10 mouse cellular contexts compared by ENCODE assay signal in the genomic region with DNA sequence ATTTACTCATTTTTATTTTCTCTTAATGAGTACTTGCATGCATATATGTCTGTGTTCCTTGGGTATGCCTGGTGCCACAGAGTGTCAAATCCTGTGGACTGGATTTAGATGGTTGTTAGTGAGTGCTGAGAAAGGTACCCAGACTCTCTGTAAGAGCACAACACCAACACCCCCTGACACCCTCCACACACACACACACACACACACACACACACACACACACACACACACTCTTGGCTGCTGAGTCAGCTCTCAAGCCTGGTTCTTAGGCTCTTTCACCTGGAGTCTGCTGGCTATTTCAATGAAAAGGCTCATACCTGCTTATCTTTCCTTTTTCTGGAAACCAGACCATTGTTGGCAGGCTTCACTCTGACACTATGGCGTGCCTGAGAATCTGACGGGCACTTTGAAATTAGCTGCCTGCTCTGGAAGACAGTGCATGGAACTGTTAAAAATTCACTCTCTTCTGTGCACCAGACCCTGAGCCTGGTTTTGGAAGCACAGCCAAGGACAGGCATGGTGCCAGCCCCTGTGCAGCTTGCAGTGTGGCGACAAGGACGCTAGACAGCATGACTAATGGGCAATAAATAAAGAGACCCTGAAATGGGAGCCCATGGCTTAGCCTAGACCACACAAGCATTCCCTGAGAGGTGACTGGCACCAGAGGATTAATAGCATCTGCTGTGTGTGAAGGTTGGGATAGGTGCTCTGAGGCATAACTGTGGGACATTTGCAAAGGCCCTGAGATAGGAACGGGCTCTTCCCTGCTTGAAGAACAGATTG. TPM values are rescaled to one million over a fixed set of nuclear protein-coding genes. Genes with fewer than 3 reads are reported as not detected.
DNase-seq lines count a peak whose midpoint lies in the region; ATAC-seq and TF ChIP-seq lines count a peak whose summit lies in the region.
"Had no signal": no experiment of that assay in that cellular context is flagged by ENCODE, and none has a peak within 500 bp of the region (broad histone marks: within the 10 kb centered on the region; RNA-seq: fewer than 3 reads in every experiment).

No protein-coding gene starts in this region.

- no peak overlapping the region for H3K4me2 ChIP-seq in heart, postnatal 0 days (ENCODE audit: low read depth, low read length)
- H3K4me2 ChIP-seq in neural tube, embryonic 15.5 days: no peak overlapping the region
- no peak overlapping the region for H3K4me2 ChIP-seq in liver, embryonic 11.5 days

- peak; percentile 81 for ATAC-seq in heart, postnatal 0 days (ENCODE audit: insufficient read depth, low read depth)
- peak; percentile 91 for ATAC-seq in neural tube, embryonic 15.5 days (ENCODE audit: low FRiP score)
- ATAC-seq in liver, embryonic 11.5 days (replicated peaks; ENCODE audit: low FRiP score): no peak

- no peak for TF ChIP-seq CTCF in heart, postnatal 0 days (IDR thresholded peaks at IDR 0.05; ENCODE audit: low read depth)

- no peak for TF ChIP-seq EP300 in heart, postnatal 0 days (IDR thresholded peaks at IDR 0.05; ENCODE audit: low read depth)

- H3K27me3 ChIP-seq in heart, postnatal 0 days (ENCODE audit: control insufficient read depth, insufficient read depth, low read length): no peaks in the 10 kb centered on the region
- peaks cover 5% of the 10 kb centered on the region; the same call in 1 of the 2 replicates for H3K27me3 ChIP-seq in neural tube, embryonic 15.5 days (replicated peaks)
- H3K27me3 ChIP-seq in liver, embryonic 11.5 days (replicated peaks; ENCODE audit: control insufficient read depth, insufficient read depth, low read length): no peaks in the 10 kb centered on the region

- no peaks in the 10 kb centered on the region for H3K9me3 ChIP-seq in heart, postnatal 0 days (replicated peaks; ENCODE audit: control insufficient read depth, low read length)
- H3K9me3 ChIP-seq in neural tube, embryonic 15.5 days (replicated peaks): no peaks in the 10 kb centered on the region
- H3K9me3 ChIP-seq in liver, embryonic 11.5 days (ENCODE audit: control insufficient read depth, low read length): no peaks in the 10 kb centered on the region

- peaks cover 11% of the 10 kb centered on the region for H3K4me1 ChIP-seq in heart, postnatal 0 days (ENCODE audit: control insufficient read depth, insufficient read depth)
- peaks cover 10% of the 10 kb centered on the region; the same call in 1 of the 2 replicates for H3K4me1 ChIP-seq in neural tube, embryonic 15.5 days
- no peaks in the 10 kb centered on the region for H3K4me1 ChIP-seq in liver, embryonic 11.5 days (replicated peaks; ENCODE audit: control insufficient read depth, insufficient read depth, low read length)

- WGBS in heart, postnatal 0 days: 31% methylated on average over 5 of the region's 5 CpGs
- whole genome bisulfite sequencing in neural tube, embryonic 15.5 days: 19% methylated on average over 5 of the region's 5 CpGs
- 62% methylated on average over 5 of the region's 5 CpGs for WGBS in liver, embryonic 11.5 days

- no peak overlapping the region for H3K9ac ChIP-seq in heart, postnatal 0 days (replicated peaks; ENCODE audit: low read depth, low read length)
- no peak overlapping the region for H3K9ac ChIP-seq in neural tube, embryonic 15.5 days (replicated peaks)
- H3K9ac ChIP-seq in liver, embryonic 11.5 days (ENCODE audit: low read depth, low read length): no peak overlapping the region

- H3K27ac ChIP-seq in heart, postnatal 0 days (ENCODE audit: low read depth): no peak overlapping the region
- peak overlapping the region; percentile 23; the same call in 1 of the 2 replicates for H3K27ac ChIP-seq in neural tube, embryonic 15.5 days (replicated peaks)
- no peak overlapping the region for H3K27ac ChIP-seq in liver, embryonic 11.5 days (ENCODE audit: low read depth, low read length)

- H3K36me3 ChIP-seq in heart, postnatal 0 days (replicated peaks; ENCODE audit: control insufficient read depth, insufficient read depth, low read length): no peaks in the 10 kb centered on the region
- H3K36me3 ChIP-seq in neural tube, embryonic 15.5 days: no peaks in the 10 kb centered on the region
- H3K36me3 ChIP-seq in liver, embryonic 11.5 days (ENCODE audit: control insufficient read depth, insufficient read depth, low read length): no peaks in the 10 kb centered on the region

- no peak overlapping the region for H3K4me3 ChIP-seq in heart, postnatal 0 days (ENCODE audit: low read depth, low read length)
- H3K4me3 ChIP-seq in neural tube, embryonic 15.5 days (replicated peaks): no peak overlapping the region
- no peak overlapping the region for H3K4me3 ChIP-seq in liver, embryonic 11.5 days (ENCODE audit: low read depth, low read length)
- H3K4me3 ChIP-seq: erythroblast, embryonic 14.5 days had no signal

- peak; percentile 65 for DNase-seq in layer of hippocampus, adult 11-12 months (ENCODE audit: low spot score)
- no peak for DNase-seq in layer of hippocampus, adult 9-10 months (ENCODE audit: low spot score)
- peak; percentile 50 for DNase-seq in brain, embryonic 18.5 days (ENCODE audit: low read depth, low spot score)
- peak; percentile 70 for DNase-seq in heart, postnatal 0 days (ENCODE audit: low spot score)
- DNase-seq in layer of hippocampus, adult 8-10 months (ENCODE audit: low spot score in 2 of 2): peak; percentile 32 to 69
- no peak for DNase-seq in liver, embryonic 11.5 days (ENCODE audit: low spot score)
- DNase-seq in spleen, postnatal 14 days (ENCODE audit: low spot score in 2 of 2): no peak

RNA-seq across cellular contexts. Expression of gene Kank1, which starts 49.2 kb away (rescaled TPM):
- 41.2 and 53.5 TPM in 2 replicates for total RNA-seq in heart, postnatal 0 days (2014; rRNA removed; ENCODE audit: low replicate concordance)
- polyA plus RNA-seq in heart, postnatal 0 days (2015; fragmentation: Nextera tagmentation; extraction: Ambion mirVana): 26.2 and 27.0 TPM in 2 replicates
- 10 to 100 TPM; 16.3 to 18.5 (median 17.4) TPM for total RNA-seq in layer of hippocampus, adult 8-10 months (2022)
- 12.6 and 14.7 TPM in 2 replicates for polyA plus RNA-seq in neural tube, embryonic 15.5 days (2015; fragmentation: Nextera tagmentation; extraction: Ambion mirVana)
- polyA plus RNA-seq in liver, embryonic 11.5 days (2014; fragmentation: Nextera tagmentation; extraction: Ambion mirVana): 13.3 and 14.1 TPM in 2 replicates
- total RNA-seq: MEL had no signal
- polyA plus RNA-seq: erythroblast, embryonic 14.5 days had no signal

Comparison
In these comparisons a context has a peak if more than half of its experiments do, and no peak if none do; other contexts are left out.
1. DNase-seq: peak in layer of hippocampus, adult 11-12 months (single experiment), brain, embryonic 18.5 days (single experiment), heart, postnatal 0 days (single experiment) and layer of hippocampus, adult 8-10 months (2 of 2); none in layer of hippocampus, adult 9-10 months (single experiment), liver, embryonic 11.5 days (single experiment) and spleen, postnatal 14 days (0 of 2).